Mouse (Mus musculus) MEL-GATA-1-ER (cell line): ENCODE results near the gene Acap1.
A peak's percentile ranks its signal among the peaks of the same experiment; 100 is the strongest.

ENCODE experiments used
- DNase-seq: peaks from one replicate; pipeline ENCODE4 v3.0.0-alpha.2; 2012; ENCODE audit warnings: low read depth; ENCODE audit errors: extremely low read depth

Acap1 gene

GRCm38 (mm10) chr11:69904311-69904710 lies 9.0 kb upstream of the Acap1 start:
- no peak for DNase-seq

- no peak for DNase-seq
Observed at GRCm38 (mm10) chr11:69902972-69903371, 7.6 kb upstream of the Acap1 start.

- DNase-seq: no peak
Observed at GRCm38 (mm10) chr11:69901993-69902392, 6.7 kb upstream of the Acap1 start.

GRCm38 (mm10) chr11:69901406-69901846 lies 6.1 kb upstream of the Acap1 start:
- DNase-seq: peak; percentile 98

GRCm38 (mm10) chr11:69900471-69901405 lies 5.4 kb upstream of the Acap1 start, which contains the start of the genes 2810408A11Rik and Neurl4:
Gene 2810408A11Rik, minus strand, starts transcription at chr11:69900987.
Gene Neurl4, plus strand, starts transcription at chr11:69901072.
- DNase-seq: peak; percentile 94

DNA sequence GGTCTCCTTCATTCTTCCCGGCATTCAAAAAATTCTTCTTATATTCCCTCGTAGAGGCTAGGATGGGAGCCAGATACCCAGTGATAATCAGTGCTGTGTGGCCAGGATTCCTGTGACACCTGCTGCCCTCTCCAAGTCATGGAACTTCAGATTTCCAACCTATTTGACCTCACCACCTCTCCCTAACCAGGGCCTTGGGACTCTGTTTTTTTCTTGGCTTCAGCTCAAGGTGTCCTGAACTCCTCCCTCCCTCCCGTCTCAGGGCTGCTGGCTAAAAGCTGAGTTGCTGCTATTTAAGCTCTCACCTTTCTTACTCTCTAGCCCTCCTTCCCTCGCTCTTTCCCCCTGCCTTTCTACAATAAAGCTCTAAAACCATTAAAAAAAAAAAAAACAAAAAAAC lies 4.5 kb upstream of the Acap1 start:
- no peak for DNase-seq

DNA sequence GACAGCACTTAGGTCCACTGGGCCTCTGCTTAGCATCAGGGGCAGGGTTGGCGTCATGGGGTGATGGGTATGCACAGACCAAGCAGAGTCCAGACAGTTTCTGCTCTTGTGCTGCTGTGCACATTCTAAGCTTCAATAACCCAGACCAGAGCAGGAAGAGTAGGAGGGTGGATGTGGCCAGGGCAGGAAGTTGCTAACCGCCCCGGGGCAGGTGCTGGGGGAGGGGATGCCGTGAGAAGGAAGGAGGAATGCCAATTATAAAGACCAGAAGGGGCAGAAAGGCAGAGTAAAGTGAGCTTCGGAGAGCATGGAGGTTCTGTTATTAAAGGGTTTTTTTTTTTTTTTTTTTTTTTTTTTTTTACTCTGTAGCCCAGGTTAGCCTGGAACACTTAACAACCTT lies 668 bp downstream of the Acap1 start:
- DNase-seq: no peak

DNA sequence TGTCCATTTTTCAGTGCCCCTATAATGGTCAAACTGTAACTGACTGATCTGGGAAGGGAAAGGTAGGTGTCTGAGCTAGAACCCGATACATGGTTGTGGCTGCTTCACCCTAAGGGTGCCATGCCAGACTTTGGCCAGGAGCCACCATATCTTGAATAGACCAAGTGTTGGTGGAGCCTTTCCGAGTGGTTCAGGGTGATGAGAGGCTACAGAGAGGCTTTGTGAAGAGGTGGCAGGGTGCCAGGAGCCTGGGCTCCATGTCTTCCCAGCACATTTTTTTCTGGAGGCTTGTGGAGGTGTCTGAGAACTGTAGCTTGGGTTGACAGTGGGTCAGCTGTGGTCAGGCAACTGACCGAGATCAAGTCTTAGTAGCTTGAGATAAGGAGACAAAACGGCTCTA lies 3.9 kb downstream of the Acap1 start:
- no peak for DNase-seq

- no peak for DNase-seq
Observed at GRCm38 (mm10) chr11:69886907-69887635, 8.3 kb downstream of the Acap1 start.

GRCm38 (mm10) chr11:69884663-69885062 lies 10.7 kb downstream of the Acap1 start:
- no peak for DNase-seq

GRCm38 (mm10) chr11:69884240-69884639 lies 11.1 kb downstream of the Acap1 start:
- DNase-seq: no peak

DNA sequence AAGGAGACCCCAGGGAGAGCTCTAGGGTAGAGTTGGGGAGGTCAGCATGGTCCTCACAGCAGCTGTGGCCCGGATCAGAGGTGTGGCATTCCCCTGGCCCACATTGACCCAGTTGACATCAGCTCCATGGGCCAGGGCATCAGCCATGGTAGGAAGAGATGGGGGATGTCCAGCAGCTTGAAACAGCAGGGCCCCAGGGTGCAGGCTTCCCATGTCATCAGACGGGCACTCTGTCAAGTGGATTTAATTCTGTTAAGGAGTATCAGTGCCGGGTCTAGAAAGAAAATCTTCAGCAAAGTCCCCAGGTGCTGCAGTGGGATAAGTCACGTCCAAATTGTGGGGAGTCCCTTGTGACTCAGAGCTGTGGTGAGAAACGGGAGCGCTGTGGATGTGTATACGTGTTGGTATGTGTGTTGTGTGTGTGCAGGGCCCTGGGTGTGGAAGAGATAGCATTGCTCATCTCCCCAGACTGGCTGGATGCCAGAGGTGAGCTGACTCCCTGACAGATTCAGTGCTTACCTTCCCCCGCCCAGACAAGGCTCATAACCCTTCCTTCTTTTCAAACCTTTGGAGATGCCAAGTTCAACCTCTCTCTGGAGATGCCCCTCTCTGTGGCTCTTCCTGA lies 11.7 kb downstream of the Acap1 start:
- no peak for DNase-seq

- DNase-seq: no peak
Observed at GRCm38 (mm10) chr11:69883066-69883465, 12.3 kb downstream of the Acap1 start.

DNA sequence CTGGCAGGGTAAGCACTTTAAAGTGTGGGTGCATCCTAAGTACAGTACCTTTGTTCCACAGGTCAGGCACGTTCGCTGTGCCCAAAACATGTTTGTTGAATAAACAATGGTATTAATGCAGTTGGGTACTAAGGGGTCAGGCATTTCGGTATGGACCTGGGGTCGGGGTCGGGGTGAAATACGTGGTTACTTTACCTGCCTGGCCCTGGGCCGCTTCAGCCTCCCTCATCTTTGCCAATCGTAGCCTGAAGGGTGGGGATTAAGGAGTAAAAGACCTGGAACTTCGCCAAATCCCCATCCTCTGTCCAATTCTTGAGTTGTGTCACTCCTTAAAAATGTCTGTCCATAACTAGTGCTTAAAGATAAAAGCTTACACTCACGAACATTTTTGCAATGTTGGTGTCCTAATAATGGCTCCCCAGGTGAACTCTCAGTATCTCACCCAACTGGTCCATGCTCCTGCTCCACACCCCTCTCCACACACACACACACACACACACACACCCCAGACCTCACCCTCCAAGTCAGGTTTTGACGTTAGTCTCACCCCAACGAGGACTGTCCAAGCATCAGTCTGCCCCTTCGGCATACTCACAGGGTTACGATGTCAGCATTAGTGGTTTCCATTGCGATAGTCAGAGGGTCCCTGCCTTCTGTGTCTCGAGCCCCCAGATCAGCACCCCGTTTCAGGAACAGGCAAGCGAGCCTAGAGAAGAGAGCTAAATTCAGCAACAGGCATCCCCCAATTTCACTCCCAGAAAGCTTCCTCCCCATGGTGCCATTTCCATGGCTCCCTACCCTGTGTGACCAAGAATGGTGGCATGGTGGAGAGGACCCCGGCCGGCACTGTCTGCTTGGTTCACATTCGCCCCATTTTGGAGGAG lies 13.3 kb downstream of the Acap1 start:
- no peak for DNase-seq

DNA sequence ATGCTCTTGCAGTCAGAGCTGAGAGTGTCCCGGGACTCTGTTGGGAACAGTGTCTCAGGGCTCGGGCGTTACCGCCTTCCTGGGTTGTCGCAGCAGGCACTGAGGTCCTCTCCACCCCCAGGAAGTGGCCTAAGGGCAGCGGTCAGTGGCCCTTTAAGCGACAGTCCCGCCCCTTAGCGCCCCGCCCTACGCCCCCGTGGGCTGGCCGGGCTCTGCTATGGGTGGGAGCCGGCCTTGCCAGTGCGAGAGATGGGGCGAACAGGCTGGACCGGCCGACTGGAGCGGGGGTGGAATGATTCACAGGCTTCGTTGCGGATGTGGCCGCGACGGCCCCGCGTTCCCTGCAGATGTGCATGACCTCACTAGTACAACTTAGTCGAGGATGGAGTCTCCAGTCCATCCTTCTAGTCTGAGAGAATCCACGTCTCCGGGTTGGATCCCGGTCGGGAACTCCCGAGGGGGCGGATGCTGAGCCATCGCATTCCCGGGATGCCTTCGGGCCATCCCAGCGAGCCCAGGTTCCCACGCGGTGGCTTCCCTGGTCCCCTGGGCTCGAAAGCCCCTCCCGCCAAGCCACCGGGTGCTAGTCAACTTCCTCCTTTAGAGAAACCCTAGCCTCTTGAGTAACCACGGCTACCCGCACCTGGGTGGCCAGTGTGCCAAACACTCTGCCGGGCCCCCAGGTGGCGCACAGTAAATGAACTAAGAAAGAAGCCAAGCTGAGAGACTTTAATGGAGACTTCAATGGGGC lies 14.3 kb downstream of the Acap1 start, which contains the start of gene Kctd11:
Kctd11 (minus strand) TSS at position 554 of the 751 bp plus-strand sequence.
- DNase-seq: no peak

GRCm38 (mm10) chr11:69880506-69880852 lies 14.9 kb downstream of the Acap1 start:
- DNase-seq: no peak

- DNase-seq: no peak
Observed at GRCm38 (mm10) chr11:69879711-69880110, 15.6 kb downstream of the Acap1 start.

DNA sequence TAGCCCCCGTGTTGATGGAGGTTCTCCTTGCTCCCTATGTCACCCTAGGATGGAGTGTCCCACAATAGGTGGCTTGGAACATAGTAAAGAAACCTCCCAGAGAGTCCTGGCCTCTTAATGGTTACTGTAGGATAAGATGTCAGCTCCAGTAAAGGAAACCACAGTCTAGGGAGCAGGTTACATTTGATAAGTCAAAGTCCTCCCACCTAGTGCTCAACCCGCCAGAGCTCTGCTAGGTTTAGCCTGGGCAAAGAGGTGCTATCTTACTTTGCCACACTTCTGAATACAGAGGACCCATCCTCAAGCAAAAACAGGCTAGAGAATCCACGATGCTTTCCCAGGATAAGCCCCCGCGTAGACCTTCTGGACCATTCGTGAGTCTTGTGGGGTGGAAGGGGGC lies 16.4 kb downstream of the Acap1 start:
- DNase-seq: peak; percentile 66

DNA sequence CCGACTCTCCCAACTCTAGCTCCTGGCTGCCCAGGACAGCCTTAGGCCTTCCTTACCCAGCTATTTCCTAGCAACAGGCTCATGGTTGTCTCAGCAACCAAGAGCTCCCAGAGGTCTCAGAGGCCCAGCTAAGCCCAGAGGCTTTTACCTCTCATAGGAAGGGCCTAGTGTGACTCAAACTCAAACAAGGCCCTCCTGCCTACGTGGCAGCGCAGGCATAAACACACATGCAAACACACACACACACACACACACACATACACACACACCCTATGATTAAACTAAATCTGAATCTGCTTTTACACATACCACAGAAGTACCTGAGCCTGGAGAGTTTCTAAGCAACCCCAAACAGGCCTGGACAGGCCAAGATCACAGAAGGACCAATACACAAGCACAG lies 16.9 kb downstream of the Acap1 start:
- no peak for DNase-seq

DNA sequence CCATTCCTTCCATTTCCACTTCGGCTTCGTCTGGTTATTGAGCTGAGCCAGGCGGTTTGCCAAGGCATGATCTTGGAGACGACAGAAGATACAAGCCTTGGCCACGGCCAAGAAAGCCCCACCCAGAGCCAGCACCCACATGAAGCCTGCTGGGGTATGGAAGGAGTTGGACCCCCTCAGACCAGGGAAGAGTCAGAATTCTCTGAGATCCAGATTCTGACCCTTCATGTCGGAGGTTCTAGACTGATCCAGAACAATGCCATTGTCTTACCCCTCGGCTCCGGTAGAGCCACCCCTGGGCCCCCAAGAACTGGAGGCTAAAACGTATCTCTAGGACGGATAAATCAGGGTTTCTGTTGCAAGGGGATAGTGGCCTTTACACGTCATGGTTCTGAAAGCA lies 17.5 kb downstream of the Acap1 start, which contains the start of gene Tmem95:
Tmem95 (minus strand) TSS at position 141 of the 400 bp plus-strand sequence.
- no peak for DNase-seq
